Mouse (Mus musculus) hindbrain, embryonic 14.5 days (tissue): Measurements from ENCODE around the gene Mob3b. TPM values are rescaled to one million over a fixed set of nuclear protein-coding genes. Genes with fewer than 3 reads are reported as not detected.

Experiments used
- ATAC-seq: fragments of 200-750 bp; cut with Nextera tagmentation; 2 replicates; pipeline ENCODE4 v1.8.0; 2017; ENCODE audit warnings: moderate number of reproducible peaks, mild to moderate bottlenecking, moderate TSS enrichment, moderate library complexity; ENCODE audit not compliant: low FRiP score
- DNase-seq: peaks from one replicate; pipeline ENCODE4 v3.0.0-alpha.2; 2015; ENCODE audit warnings: low spot score
- H3K27ac ChIP-seq: fragments of 300-500 bp; sonication (generic); 2 replicates; pipeline ENCODE4 v1.5.1; 2014; ENCODE audit warnings: mild to moderate bottlenecking, moderate library complexity
- H3K27me3 ChIP-seq: fragments of 300-500 bp; sonication (generic); 2 replicates; pipeline ENCODE4 v1.6.1; 2014; ENCODE audit warnings: mild to moderate bottlenecking, low read length, mixed read lengths; ENCODE audit not compliant: control insufficient read depth, insufficient read depth
- H3K36me3 ChIP-seq: fragments of 300-500 bp; sonication (generic); replicated peaks from 2 replicates; pipeline ENCODE4 v1.6.1; 2014; ENCODE audit not compliant: control insufficient read depth, insufficient read depth
- H3K4me1 ChIP-seq: fragments of 300-500 bp; sonication (generic); replicated peaks from 2 replicates; pipeline ENCODE4 v1.6.1; 2014; ENCODE audit warnings: antibody characterized with exemption, low read length, mixed read lengths; ENCODE audit not compliant: control insufficient read depth, insufficient read depth
- H3K4me2 ChIP-seq: fragments of 300-500 bp; sonication (generic); replicated peaks from 2 replicates; pipeline ENCODE4 v1.6.1; 2014; ENCODE audit warnings: mild to moderate bottlenecking, moderate library complexity
- H3K4me3 ChIP-seq: fragments of 300-500 bp; sonication (generic); replicated peaks from 2 replicates; pipeline ENCODE4 v1.5.1; 2014; ENCODE audit warnings: mild to moderate bottlenecking, low read length
- H3K9ac ChIP-seq: fragments of 300-500 bp; sonication (generic); 2 replicates; pipeline ENCODE4 v1.6.1; 2014
- H3K9me3 ChIP-seq: fragments of 300-500 bp; sonication (generic); 2 replicates; pipeline ENCODE4 v1.6.1; 2016; ENCODE audit warnings: low read length; ENCODE audit not compliant: control insufficient read depth
- WGBS: fragments of 180-500 bp; shearing (Covaris S2); extraction: QIAGEN DNeasy Blood & Tissue Kit; methylation state at CpG from one replicate; pipeline ENCODE4 v1.1.7; 2014; 5-methylcytosine and 5-hydroxymethylcytosine counted together
- polyA plus RNA-seq: library from polyadenylated mRNA; unstranded; fragments of >200 nt; fragmentation: Nextera tagmentation; extraction: Ambion mirVana; gene quantifications from 2 replicates; pipeline ENCODE4 v1.2.1, GENCODE M21; 2014

Gene Mob3b
- polyA plus RNA-seq, 1 experiment from 2014 or later, result 4.0 TPM

GRCm38 (mm10) chr4:35112452-35112851 is 44.8 kb downstream of the Mob3b start:
- H3K4me3 ChIP-seq, result no peak overlapping the region
- no peaks in the 10 kb centered on the region for H3K4me1 ChIP-seq
- no peaks in the 10 kb centered on the region for H3K36me3 ChIP-seq
- ATAC-seq (no peak), DNase-seq (no peak)
- H3K9me3 ChIP-seq, result no peaks in the 10 kb centered on the region
- H3K27me3 ChIP-seq, result no peaks in the 10 kb centered on the region
- H3K4me2 ChIP-seq, result no peak overlapping the region
- no peak overlapping the region for H3K27ac ChIP-seq
- no peak overlapping the region for H3K9ac ChIP-seq
- WGBS, result 89% methylated on average over 4 of the region's 4 CpGs

- Histone ChIP-seq H3K4me2 (no peak overlapping the region), H3K27me3 (no peaks in the 10 kb centered on the region), H3K9ac (no peak overlapping the region), H3K4me1 (0 out of 2 replicates have a peak, but pooled peaks cover 3% of the 10 kb centered on the region), H3K27ac (no peak overlapping the region), H3K9me3 (no peaks in the 10 kb centered on the region), H3K4me3 (no peak overlapping the region), H3K36me3 (no peaks in the 10 kb centered on the region)
- 74% methylated on average over 14 of the region's 14 CpGs for WGBS
- ATAC-seq (no peak), DNase-seq (no peak)
These were observed 52.0 kb downstream of the Mob3b start for GRCm38 (mm10) chr4:35105115-35105773.

GRCm38 (mm10) chr4:35101201-35101600 is 56.1 kb downstream of the Mob3b start:
- Histone ChIP-seq H3K4me3 (no peak overlapping the region), H3K4me1 (peaks cover 11% of the 10 kb centered on the region), H3K27ac (no peak overlapping the region), H3K4me2 (no peak overlapping the region), H3K27me3 (no peaks in the 10 kb centered on the region), H3K36me3 (no peaks in the 10 kb centered on the region), H3K9ac (no peak overlapping the region), H3K9me3 (no peaks in the 10 kb centered on the region)
- DNase-seq (no peak), ATAC-seq (no peak)
- 46% methylated on average over 7 of the region's 7 CpGs for WGBS

- H3K4me1 ChIP-seq, result peaks cover 11% of the 10 kb centered on the region
- H3K4me2 ChIP-seq, result peak overlapping the region; percentile 63
- no peaks in the 10 kb centered on the region for H3K36me3 ChIP-seq
- H3K27me3 ChIP-seq, result no peaks in the 10 kb centered on the region
- H3K27ac ChIP-seq, result peak overlapping the region; percentile 26; the same call in 1 of the 2 replicates
- ATAC-seq (peak; percentile 93), DNase-seq (peak; percentile 77)
- no peaks in the 10 kb centered on the region for H3K9me3 ChIP-seq
- peak overlapping the region; percentile 26 for H3K4me3 ChIP-seq
- WGBS, result 8% methylated on average over 29 of the region's 29 CpGs
- H3K9ac ChIP-seq, result peak overlapping the region; percentile 43; the same call in 1 of the 2 replicates
These were observed 57.2 kb downstream of the Mob3b start for GRCm38 (mm10) chr4:35099865-35100780.

- DNase-seq (no peak), ATAC-seq (peak; percentile 32; the same call in 1 of the 2 replicates)
- Histone ChIP-seq H3K4me1 (peaks cover 11% of the 10 kb centered on the region), H3K9ac (peak overlapping the region; percentile 43; the same call in 1 of the 2 replicates), H3K36me3 (no peaks in the 10 kb centered on the region), H3K4me3 (peak overlapping the region; percentile 26), H3K9me3 (no peaks in the 10 kb centered on the region), H3K27me3 (no peaks in the 10 kb centered on the region), H3K27ac (peak overlapping the region; percentile 26; the same call in 1 of the 2 replicates), H3K4me2 (peak overlapping the region; percentile 63)
- WGBS, result 21% methylated on average over 17 of the region's 17 CpGs
These were observed 57.9 kb downstream of the Mob3b start for GRCm38 (mm10) chr4:35099210-35099864.

GRCm38 (mm10) chr4:35098552-35098951 is 58.7 kb downstream of the Mob3b start:
- H3K27ac ChIP-seq, result no peak overlapping the region
- 86% methylated on average over 6 of the region's 6 CpGs for WGBS
- H3K27me3 ChIP-seq, result no peaks in the 10 kb centered on the region
- H3K9me3 ChIP-seq, result no peaks in the 10 kb centered on the region
- DNase-seq (no peak), ATAC-seq (no peak)
- H3K36me3 ChIP-seq, result no peaks in the 10 kb centered on the region
- H3K4me2 ChIP-seq, result no peak overlapping the region
- no peak overlapping the region for H3K9ac ChIP-seq
- no peak overlapping the region for H3K4me3 ChIP-seq
- H3K4me1 ChIP-seq, result peaks cover 11% of the 10 kb centered on the region

GRCm38 (mm10) chr4:35096226-35097175 is 60.8 kb downstream of the Mob3b start:
- no peaks in the 10 kb centered on the region for H3K9me3 ChIP-seq
- DNase-seq (no peak), ATAC-seq (no peak)
- H3K4me2 ChIP-seq, result no peak overlapping the region
- peaks cover 11% of the 10 kb centered on the region for H3K4me1 ChIP-seq
- H3K4me3 ChIP-seq, result no peak overlapping the region
- no peaks in the 10 kb centered on the region for H3K27me3 ChIP-seq
- H3K9ac ChIP-seq, result no peak overlapping the region
- H3K27ac ChIP-seq, result no peak overlapping the region
- no peaks in the 10 kb centered on the region for H3K36me3 ChIP-seq
- WGBS, result 85% methylated on average over 28 of the region's 28 CpGs

- Histone ChIP-seq H3K9ac (no peak overlapping the region), H3K4me1 (no peaks in the 10 kb centered on the region), H3K9me3 (no peaks in the 10 kb centered on the region), H3K27me3 (no peaks in the 10 kb centered on the region), H3K4me2 (no peak overlapping the region), H3K27ac (no peak overlapping the region), H3K4me3 (no peak overlapping the region), H3K36me3 (no peaks in the 10 kb centered on the region)
- DNase-seq (no peak), ATAC-seq (no peak)
- WGBS, result 90% methylated on average over 3 of the region's 3 CpGs
These were observed 64.8 kb downstream of the Mob3b start for GRCm38 (mm10) chr4:35092457-35092856.
